Mouse (Mus musculus) hindlimb bud, embryonic 11.5 days (tissue): ENCODE data around the gene Tcl1.
"Not testable (repeated sequence)": the region's sequence is repeated elsewhere in the genome, so short reads cannot be mapped to it uniquely, and the experiment has no call there.

ENCODE experiments used
- DNase-seq: peaks from one replicate; pipeline ENCODE4 v3.0.0-alpha.2; 2012; ENCODE audit warnings: low read depth, low spot score; ENCODE audit errors: extremely low spot score

The Tcl1 gene

GRCm38 (mm10) chr12:105222601-105223319 lies at the start of gene Tcl1:
Tcl1 (minus strand) TSS chr12:105222793.
- DNase-seq = no peak

GRCm38 (mm10) chr12:105271016-105271965 lies 48.7 kb upstream of the Tcl1 start:
- DNase-seq = no peak

- no peak for DNase-seq
Measured at GRCm38 (mm10) chr12:105267076-105267475, 44.5 kb upstream of the Tcl1 start.

- DNase-seq = peak; percentile 67
Measured at GRCm38 (mm10) chr12:105266096-105266495, 43.5 kb upstream of the Tcl1 start.

GRCm38 (mm10) chr12:105259221-105259620 lies 36.6 kb upstream of the Tcl1 start:
- DNase-seq = no peak

GRCm38 (mm10) chr12:105258787-105259186 lies 36.2 kb upstream of the Tcl1 start:
- peak; percentile 10 for DNase-seq

GRCm38 (mm10) chr12:105253796-105254195 lies 31.2 kb upstream of the Tcl1 start:
- DNase-seq = no peak

GRCm38 (mm10) chr12:105248763-105249233 lies 26.2 kb upstream of the Tcl1 start:
- no peak for DNase-seq

- no peak for DNase-seq
Measured at GRCm38 (mm10) chr12:105239060-105239459, 16.5 kb upstream of the Tcl1 start.

GRCm38 (mm10) chr12:105235091-105235490 lies 12.5 kb upstream of the Tcl1 start:
- DNase-seq = no peak

GRCm38 (mm10) chr12:105234362-105234761 lies 11.8 kb upstream of the Tcl1 start:
- no peak for DNase-seq

GRCm38 (mm10) chr12:105224621-105225320 lies 2.2 kb upstream of the Tcl1 start:
- no peak for DNase-seq

GRCm38 (mm10) chr12:105217101-105217760 lies 5.4 kb downstream of the Tcl1 start:
- DNase-seq = no peak

- DNase-seq = no peak
Measured at GRCm38 (mm10) chr12:105209231-105209630, 13.4 kb downstream of the Tcl1 start.

GRCm38 (mm10) chr12:105208441-105208840 lies 14.2 kb downstream of the Tcl1 start:
- DNase-seq = no peak

GRCm38 (mm10) chr12:105207071-105207470 lies 15.5 kb downstream of the Tcl1 start:
- DNase-seq = no peak

GRCm38 (mm10) chr12:105201657-105202056 lies 20.9 kb downstream of the Tcl1 start, which contains the start of gene Tcl1b4:
Tcl1b4 (plus strand) TSS chr12:105201957.
- DNase-seq = not testable (repeated sequence)

GRCm38 (mm10) chr12:105199684-105200497 lies 22.7 kb downstream of the Tcl1 start:
- DNase-seq = not testable (repeated sequence)

GRCm38 (mm10) chr12:105190743-105191142 lies 31.9 kb downstream of the Tcl1 start, which contains the start of gene Tcl1b3:
Tcl1b3 (plus strand) TSS chr12:105191043.
- not testable (repeated sequence) for DNase-seq
